Mouse (Mus musculus) bone marrow macrophage, adult 2 months (primary cell): ENCODE data around the gene Ociad1.

Source experiments
- CTCF ChIP-seq: IDR thresholded peaks from 2 replicates; pipeline ENCODE4 v1.5.1; 2012; ENCODE audit warnings: low read depth, mild to moderate bottlenecking, low read length, moderate library complexity
- POLR2A ChIP-seq: IDR thresholded peaks from 2 replicates; pipeline ENCODE4 v1.6.1; 2012; ENCODE audit warnings: mild to moderate bottlenecking, low read depth, low read length, borderline replicate concordance

DNA sequence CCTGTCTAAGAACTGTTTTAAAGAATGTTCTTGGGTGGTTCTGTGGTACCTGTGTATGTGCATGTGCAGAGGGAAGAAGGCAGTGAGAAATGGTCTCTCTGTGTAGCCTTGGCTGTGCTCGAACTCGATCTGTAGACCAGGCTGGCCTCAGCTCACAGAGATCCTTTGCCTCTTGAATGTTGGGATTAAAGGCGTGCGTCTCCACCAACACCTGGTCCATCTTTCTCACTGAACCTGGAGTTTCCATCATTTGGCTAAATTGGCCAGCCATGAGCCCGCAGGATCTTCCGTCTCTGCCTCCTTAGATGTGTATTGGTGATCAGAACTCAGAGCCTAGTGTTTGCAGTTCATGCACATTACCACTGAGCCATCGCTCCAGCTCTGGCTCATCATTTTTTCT lies 2.4 kb downstream of the Ociad1 start:
- no peak for TF ChIP-seq POLR2A
- TF ChIP-seq CTCF: no peak
